Mouse (Mus musculus): ENCODE results near the gene Mrln. TPM values are rescaled to one million over a fixed set of nuclear protein-coding genes. Genes with fewer than 3 reads are reported as not detected.
A peak's percentile ranks its signal among the peaks of the same experiment; 100 is the strongest.

Gene Mrln
- polyA plus RNA-seq, 1 experiment, result not detected

DNA sequence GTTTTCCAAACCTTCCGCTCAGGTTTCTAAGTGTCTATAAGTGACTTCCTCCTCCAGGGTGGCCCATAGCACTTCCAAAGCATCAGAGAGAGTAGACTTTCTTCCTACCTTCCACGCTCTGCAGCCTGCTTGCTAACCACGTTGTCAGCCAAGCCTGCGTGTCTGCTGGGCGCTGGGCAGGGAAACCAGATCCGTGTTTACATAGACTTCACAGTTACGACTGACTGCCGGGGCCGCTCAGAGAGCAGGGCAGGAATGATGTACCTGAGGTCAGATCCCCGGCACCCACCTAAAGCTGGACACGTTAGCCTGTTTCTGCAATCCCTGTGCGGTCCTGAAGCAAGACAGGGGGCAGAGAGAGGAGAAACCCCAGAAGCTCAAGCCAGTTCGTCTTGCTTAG lies 36.1 kb upstream of the Mrln start:
- no peak overlapping the region for H3K4me3 ChIP-seq (ENCODE audit: insufficient read depth, low read length)
- H3K27ac ChIP-seq (ENCODE audit: insufficient read depth, low read depth, low read length), result no peak overlapping the region
- H3K4me1 ChIP-seq (ENCODE audit: control insufficient read depth, insufficient read depth, low read length), result 0 out of 2 replicates have a peak, but pooled peaks cover 2% of the 10 kb centered on the region
- no peak for TF ChIP-seq CTCF (IDR thresholded peaks at IDR 0.05; ENCODE audit: low read depth, low read length)
- no peak for TF ChIP-seq POLR2A (IDR thresholded peaks at IDR 0.05; ENCODE audit: borderline replicate concordance, low read depth, low read length)

DNA sequence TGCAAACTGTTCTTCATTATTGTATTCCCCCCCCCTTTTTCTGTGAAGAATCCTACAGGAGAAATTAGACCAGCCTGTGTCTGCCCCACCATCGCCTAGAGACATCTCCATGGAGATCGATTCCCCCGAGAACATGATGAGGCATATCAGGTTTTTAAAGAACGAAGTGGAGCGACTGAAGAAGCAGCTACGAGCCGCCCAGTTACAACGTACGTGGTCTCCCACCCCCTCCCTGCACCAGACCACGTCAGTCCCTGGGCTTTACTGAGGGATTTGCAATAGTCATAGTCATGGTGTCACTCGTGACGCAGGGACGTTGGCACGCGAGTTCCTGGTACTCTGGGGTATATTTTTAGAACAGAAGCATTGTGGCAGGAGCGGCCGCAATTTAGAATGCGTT lies 35.4 kb upstream of the Mrln start:
- 0 out of 2 replicates have a peak, but pooled peaks cover 2% of the 10 kb centered on the region for H3K4me1 ChIP-seq (ENCODE audit: control insufficient read depth, insufficient read depth, low read length)
- H3K4me3 ChIP-seq (ENCODE audit: insufficient read depth, low read length), result no peak overlapping the region
- H3K27ac ChIP-seq (ENCODE audit: insufficient read depth, low read depth, low read length), result no peak overlapping the region
- TF ChIP-seq CTCF (IDR thresholded peaks at IDR 0.05; ENCODE audit: low read depth, low read length) (no peak), POLR2A (IDR thresholded peaks at IDR 0.05; ENCODE audit: borderline replicate concordance, low read depth, low read length) (no peak)

- Histone ChIP-seq H3K4me1 (ENCODE audit: control insufficient read depth, insufficient read depth, low read length) (no peaks in the 10 kb centered on the region), H3K4me3 (ENCODE audit: insufficient read depth, low read length) (no peak overlapping the region), H3K27ac (ENCODE audit: insufficient read depth, low read depth, low read length) (no peak overlapping the region)
- no peak for TF ChIP-seq POLR2A (IDR thresholded peaks at IDR 0.05; ENCODE audit: borderline replicate concordance, low read depth, low read length)
- peak; percentile 86 for TF ChIP-seq CTCF (IDR thresholded peaks at IDR 0.05; ENCODE audit: low read depth, low read length)
These were observed 31.1 kb upstream of the Mrln start for GRCm38 (mm10) chr10:70173314-70173713.

DNA sequence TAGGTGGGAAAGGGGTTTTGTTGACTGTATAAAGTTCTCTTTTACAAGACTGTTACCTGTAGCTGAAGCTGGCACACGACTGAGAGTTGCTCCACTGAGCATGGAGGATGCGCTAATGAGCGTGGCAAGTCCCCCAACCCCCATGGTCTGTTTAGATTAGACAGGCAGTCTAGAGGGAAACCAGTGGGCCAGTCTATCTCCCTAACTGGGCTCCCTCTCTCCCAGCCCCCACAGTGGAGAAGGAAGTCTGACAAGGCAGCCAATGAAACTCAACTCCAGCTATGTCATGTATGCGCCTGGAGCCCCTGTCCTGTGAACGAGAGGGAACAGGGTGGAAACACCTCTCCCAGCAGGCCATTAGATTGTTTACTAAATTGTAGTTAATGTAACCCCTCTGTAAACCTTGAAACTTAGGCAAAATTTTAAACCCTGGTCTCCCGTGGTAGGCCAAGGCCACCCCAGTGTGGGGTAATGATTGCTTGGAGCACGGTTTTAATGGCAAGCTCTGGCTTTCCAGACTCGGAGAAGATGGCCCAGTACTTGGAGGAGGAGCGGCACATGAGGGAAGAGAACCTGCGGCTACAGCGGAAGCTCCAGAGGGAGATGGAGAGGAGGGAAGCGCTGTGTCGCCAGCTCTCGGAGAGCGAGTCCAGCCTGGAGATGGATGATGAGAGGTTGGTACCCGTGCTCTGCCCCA lies 29.8 kb upstream of the Mrln start:
- no peak for TF ChIP-seq POLR2A (IDR thresholded peaks at IDR 0.05; ENCODE audit: borderline replicate concordance, low read depth, low read length)
- TF ChIP-seq CTCF (IDR thresholded peaks at IDR 0.05; ENCODE audit: low read depth, low read length), result no peak

DNA sequence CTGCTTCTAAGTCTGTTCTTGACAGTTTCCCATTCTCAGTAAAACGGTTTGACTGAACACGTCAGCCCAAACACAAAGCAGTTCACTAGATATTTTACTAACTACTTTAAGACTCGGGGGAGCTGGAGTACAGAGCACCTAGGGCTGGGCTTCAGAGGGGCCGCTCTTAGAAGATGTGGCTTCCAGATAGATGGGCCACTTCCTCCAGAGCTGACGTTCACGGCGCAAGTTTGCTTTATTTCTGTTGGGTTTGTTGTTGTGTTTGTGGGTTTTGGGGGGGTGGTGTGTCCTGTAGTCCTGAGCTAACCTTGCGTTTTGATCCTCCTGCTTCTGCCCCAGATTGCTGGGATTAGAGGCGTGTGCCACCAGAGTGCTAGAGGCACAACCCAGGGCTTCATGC lies 23.7 kb upstream of the Mrln start:
- Histone ChIP-seq H3K4me1 (ENCODE audit: control insufficient read depth, insufficient read depth, low read length) (peaks cover 5% of the 10 kb centered on the region; the same call in 1 of the 2 replicates), H3K4me3 (ENCODE audit: insufficient read depth, low read length) (no peak overlapping the region), H3K27ac (ENCODE audit: insufficient read depth, low read depth, low read length) (no peak overlapping the region)
- no peak for TF ChIP-seq POLR2A (IDR thresholded peaks at IDR 0.05; ENCODE audit: borderline replicate concordance, low read depth, low read length)

More for the DNA sequence above, 29.8 kb upstream of the Mrln start:
- Histone ChIP-seq H3K4me3 (ENCODE audit: insufficient read depth, low read length) (no peak overlapping the region), H3K27ac (ENCODE audit: insufficient read depth, low read depth, low read length) (no peak overlapping the region), H3K4me1 (ENCODE audit: control insufficient read depth, insufficient read depth, low read length) (no peaks in the 10 kb centered on the region)

GRCm38 (mm10) chr10:70181279-70181972 lies 23.0 kb upstream of the Mrln start:
- H3K4me1 ChIP-seq (ENCODE audit: control insufficient read depth, insufficient read depth, low read length), result peaks cover 5% of the 10 kb centered on the region; the same call in 1 of the 2 replicates
- H3K4me3 ChIP-seq (ENCODE audit: insufficient read depth, low read length), result no peak overlapping the region
- no peak for TF ChIP-seq POLR2A (IDR thresholded peaks at IDR 0.05; ENCODE audit: borderline replicate concordance, low read depth, low read length)
- no peak for TF ChIP-seq CTCF (IDR thresholded peaks at IDR 0.05; ENCODE audit: low read depth, low read length)
- H3K27ac ChIP-seq (ENCODE audit: insufficient read depth, low read depth, low read length), result no peak overlapping the region

GRCm38 (mm10) chr10:70183210-70184080 lies 21.0 kb upstream of the Mrln start:
- no peak overlapping the region for H3K27ac ChIP-seq (ENCODE audit: insufficient read depth, low read depth, low read length)
- no peak overlapping the region for H3K4me3 ChIP-seq (ENCODE audit: insufficient read depth, low read length)
- peaks cover 5% of the 10 kb centered on the region; the same call in 1 of the 2 replicates for H3K4me1 ChIP-seq (ENCODE audit: control insufficient read depth, insufficient read depth, low read length)
- TF ChIP-seq POLR2A (IDR thresholded peaks at IDR 0.05; ENCODE audit: borderline replicate concordance, low read depth, low read length), result no peak
- TF ChIP-seq CTCF (IDR thresholded peaks at IDR 0.05; ENCODE audit: low read depth, low read length), result no peak

GRCm38 (mm10) chr10:70186136-70186535 lies 18.3 kb upstream of the Mrln start:
- TF ChIP-seq POLR2A (IDR thresholded peaks at IDR 0.05; ENCODE audit: borderline replicate concordance, low read depth, low read length) (no peak), CTCF (IDR thresholded peaks at IDR 0.05; ENCODE audit: low read depth, low read length) (peak; percentile 47)
- no peak overlapping the region for H3K4me3 ChIP-seq (ENCODE audit: insufficient read depth, low read length)
- H3K4me1 ChIP-seq (ENCODE audit: control insufficient read depth, insufficient read depth, low read length), result peaks cover 5% of the 10 kb centered on the region; the same call in 1 of the 2 replicates
- H3K27ac ChIP-seq (ENCODE audit: insufficient read depth, low read depth, low read length), result no peak overlapping the region

DNA sequence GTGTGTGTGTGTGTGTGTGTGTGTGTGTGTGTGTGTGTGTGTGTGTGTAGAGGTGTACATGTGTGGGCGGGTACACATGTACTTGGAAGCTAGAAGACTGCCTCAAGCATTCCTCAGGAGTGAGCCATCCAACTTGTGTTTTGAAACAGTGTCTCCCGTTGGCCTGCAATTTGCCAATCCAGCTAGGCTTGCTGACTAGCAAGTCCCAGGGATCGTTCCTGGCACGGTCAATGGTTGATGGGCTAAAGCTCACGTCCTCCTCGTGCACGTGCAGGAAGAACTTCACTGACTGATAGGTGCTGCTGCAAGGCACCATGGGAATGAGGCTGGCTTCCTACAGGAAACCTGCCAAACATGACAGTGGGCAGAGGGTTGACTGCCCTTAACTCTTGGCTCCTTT lies 17.9 kb upstream of the Mrln start:
- TF ChIP-seq CTCF (IDR thresholded peaks at IDR 0.05; ENCODE audit: low read depth, low read length) (no peak), POLR2A (IDR thresholded peaks at IDR 0.05; ENCODE audit: borderline replicate concordance, low read depth, low read length) (no peak)

More for the DNA sequence above, 17.9 kb upstream of the Mrln start:
- Histone ChIP-seq H3K4me3 (ENCODE audit: insufficient read depth, low read length) (no peak overlapping the region), H3K4me1 (ENCODE audit: control insufficient read depth, insufficient read depth, low read length) (peaks cover 5% of the 10 kb centered on the region; the same call in 1 of the 2 replicates), H3K27ac (ENCODE audit: insufficient read depth, low read depth, low read length) (no peak overlapping the region)

Data from bone marrow macrophage, adult 2 months (primary cell).